Mouse (Mus musculus): ENCODE measurements around the gene 9130230L23Rik.
"Not testable (repeated sequence)": the region's sequence is repeated elsewhere in the genome, so short reads cannot be mapped to it uniquely, and the experiment has no call there.

The 9130230L23Rik gene

DNA sequence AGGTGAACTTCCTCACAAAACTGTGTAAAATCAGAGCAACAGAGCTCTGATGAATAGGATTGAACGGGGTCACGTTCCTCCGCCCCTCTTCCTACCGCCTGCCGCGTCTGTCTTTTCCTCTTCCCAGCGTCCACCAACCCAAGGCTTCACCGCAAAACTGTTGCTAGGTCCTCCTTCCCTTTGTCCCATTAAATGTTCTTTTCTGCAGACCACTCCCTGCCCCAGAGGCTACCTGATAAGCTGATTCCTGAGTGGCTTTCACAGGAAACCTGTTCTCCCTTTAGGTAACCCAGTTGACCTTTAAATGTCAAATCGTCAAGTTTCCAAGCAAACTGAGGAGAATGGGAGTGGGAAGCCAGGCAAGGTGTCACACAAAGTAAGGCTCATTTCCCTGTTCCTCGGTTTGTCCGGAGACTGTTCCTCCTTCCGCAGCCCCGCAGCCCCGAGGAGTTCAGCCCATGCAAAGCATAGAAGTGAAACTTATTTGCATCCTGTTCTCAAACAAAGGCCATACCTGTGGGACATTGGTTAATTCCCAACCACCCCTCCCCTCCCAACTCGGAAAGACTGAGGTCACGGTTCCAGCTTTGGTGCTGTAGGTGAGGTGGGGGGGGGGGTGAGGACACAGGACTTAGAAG lies 1.1 kb upstream of the 9130230L23Rik start:
- DNase-seq = peak; percentile 59

DNA sequence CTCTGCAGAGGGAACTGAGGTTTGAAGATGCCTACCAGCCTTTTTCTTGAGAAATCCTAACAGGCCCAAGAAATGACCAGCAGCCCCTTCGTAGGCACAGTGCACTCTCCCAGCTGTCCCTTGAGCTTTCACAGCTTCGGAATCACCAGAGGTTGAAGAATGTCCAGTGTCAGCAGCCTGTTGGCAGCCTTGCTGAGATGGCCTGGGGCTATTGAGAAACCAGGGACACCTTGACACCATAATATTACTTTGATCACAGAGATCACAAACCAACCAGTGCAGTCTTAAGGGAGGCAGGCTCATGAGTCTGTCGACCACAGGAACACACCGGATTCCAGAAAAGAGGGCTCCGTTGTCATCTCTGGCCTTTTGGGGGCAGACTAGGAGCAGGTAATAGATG lies 2.9 kb downstream of the 9130230L23Rik start:
- no peak for DNase-seq

DNA sequence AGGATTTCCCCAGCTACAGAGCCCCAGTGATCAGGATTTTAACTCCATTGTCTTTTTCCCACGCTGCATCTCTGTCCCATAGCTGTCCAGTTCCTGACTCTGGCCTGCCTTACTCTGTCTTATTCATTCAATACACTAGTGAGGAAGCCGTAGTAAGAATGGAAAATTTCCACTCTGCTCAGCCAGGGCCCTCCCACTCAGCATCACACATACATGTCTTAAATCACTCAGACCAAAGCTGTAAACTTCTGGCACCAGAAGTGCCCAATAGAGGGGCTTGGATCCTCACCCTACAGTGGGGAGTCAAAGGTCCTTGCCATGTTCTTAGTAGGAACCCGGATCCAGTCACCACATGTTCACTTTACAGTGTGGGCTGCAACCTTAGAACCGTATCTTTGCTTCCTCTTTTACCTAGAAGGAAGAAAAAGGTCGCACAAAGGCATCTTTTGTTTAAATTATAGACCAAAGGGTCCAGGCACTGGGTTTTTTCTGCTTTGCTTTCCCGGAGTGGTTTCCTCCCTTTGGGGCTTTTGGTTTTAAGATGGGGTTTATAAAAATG lies 3.4 kb downstream of the 9130230L23Rik start:
- DNase-seq = peak; percentile 42

DNA sequence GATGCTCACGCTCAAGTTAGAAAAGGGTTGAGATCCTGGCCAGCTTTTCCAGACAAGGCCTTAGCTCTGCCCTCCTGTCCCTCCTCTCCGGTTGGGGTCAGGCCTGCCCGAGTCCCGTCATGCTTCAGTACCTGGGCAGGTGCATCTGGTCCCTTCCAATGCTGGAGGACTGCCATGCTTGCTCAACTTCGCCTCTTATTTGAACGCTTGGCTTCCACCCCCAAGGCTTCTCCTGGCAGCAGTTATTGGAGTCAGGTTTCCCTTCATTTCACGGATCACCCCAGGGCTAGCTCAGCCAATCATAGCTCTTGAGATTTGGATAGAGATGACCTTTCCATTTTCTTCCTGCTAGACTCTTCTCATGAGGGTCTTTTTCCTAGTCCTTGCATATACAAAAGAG lies 4.0 kb downstream of the 9130230L23Rik start:
- peak; percentile 79 for DNase-seq

DNA sequence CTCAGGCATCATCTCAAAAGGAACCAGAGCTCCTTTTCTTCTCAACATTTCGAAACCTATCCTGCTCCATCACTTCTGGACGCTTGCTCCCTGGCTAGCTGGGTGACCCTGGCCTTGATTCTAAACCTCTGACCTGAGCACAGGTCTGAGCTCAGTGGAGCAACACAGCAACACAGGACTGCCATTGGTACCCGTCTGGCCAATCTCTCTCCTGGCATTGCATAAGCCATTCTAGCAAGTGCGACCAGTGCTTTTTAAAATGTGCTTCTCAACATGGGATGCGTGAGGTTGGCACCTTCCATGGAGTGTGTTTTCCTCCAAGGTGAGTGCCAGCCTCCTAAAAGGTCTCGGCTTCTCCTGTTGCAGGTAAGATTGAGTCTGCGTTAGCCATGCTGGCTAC lies 5.0 kb downstream of the 9130230L23Rik start:
- DNase-seq = no peak

DNA sequence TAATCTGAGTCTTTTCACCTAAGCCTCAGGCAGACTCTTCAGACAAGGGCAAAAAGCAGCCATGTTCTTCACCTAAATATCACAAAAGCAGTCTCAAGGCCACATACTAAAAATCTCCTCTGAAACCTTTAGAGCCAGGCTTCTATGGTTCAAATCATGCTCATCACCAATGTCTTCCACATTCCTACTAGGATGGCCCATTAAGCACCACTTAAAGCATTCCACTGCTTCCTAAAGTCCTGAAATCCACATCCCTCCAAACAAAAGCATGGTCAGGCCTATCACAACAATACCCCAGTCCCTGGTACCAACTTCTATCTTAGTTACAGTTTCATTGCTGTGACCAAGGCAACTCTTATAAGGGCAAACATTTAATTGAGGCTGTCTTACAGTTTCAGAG lies 6.3 kb downstream of the 9130230L23Rik start:
- no peak for DNase-seq

DNA sequence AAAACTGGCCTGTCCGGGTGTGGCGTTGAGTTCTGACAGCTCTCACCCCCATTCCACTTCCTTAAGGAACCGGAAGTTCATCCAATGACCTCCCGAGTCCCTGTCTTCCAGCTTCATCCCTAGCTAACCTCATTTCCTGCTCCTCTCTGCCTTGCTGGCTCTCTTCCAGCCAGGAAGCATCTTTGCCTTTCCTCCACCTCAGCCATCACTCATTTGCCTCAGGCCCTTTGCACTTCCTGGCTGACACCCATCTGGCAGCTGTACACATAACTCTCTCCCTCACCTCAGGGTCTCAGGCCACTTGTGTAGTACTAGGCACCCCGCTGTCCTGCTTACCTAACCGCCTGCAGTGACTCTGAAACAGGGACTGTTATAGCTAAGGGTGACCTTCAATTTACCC lies 9.4 kb downstream of the 9130230L23Rik start:
- peak; percentile 73 for DNase-seq

DNA sequence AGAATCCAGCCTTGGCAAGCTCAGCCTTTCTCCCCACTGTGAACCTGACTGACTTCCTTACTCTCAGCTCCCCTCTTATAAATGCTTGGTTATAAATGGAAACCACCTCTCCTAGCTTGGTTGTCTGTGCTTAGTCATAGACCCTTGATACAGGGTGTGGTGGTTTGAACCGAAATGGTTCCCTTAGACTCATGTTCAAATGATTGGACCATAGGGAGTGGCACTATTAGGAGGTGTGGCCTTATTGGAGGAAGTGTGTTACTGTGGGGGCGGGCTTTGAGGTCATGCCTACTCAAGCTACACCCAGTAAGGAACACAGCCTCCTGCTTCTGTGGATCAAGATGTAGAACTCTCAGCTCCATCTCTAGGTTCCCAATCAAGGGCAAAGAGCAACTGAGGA lies 12.9 kb downstream of the 9130230L23Rik start:
- DNase-seq = no peak

DNA sequence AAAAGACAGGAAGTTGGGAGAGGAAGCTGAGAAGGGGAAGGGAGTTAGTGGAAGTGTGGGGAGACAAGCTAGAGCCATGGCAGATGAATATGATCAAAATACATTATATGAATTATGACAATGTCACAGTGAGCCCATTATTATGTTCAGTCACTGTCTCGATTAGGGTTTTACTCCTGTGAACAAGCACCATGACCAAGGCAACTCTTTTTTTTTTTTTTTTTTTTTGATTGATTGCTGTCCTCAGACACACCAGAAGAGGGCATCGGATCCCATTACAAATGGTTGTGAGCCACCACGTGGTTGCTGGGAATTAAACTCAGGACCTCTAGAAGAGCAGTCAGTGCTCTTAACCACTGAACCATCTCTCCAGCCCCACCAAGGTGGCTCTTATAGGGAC lies 17.1 kb downstream of the 9130230L23Rik start:
- DNase-seq = not testable (repeated sequence)

DNA sequence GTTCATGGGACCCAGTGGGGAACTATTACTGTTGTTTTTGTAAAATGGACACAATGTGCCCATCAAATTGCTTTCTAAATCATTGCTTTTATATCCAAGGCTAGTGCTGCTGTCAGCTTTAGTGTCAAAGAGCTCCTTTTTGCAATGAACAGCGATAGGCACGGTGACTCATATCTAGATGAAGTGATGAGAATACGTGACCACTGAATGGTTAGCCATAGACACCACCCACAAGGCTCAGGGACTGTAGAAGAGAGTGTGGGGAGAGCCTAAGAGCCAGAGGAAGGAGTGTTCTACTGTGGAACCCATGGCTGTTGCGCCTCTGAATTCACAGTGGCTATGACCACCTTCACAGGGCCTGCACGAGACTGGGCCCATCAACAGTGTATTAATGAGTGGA lies 17.7 kb downstream of the 9130230L23Rik start:
- DNase-seq = no peak

DNA sequence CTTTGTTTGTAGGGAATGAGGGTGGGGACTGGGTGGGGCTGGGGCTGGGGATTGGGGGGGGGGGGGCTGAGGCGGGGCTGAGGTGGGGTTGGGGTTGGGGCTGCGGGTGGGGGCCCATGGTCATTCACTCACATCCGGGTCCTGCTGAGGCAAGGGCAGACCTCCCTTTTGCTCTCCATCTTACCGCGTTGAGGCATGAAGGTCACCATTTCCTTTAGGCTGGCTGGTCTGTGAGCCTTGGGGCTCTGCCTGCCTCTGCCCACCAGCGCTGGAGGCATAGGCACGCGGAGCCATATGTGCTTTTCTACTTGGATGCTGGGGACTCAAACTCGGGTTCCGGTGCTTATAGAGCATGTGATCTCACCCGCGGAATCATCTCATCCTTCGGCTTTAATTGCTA lies 28.4 kb downstream of the 9130230L23Rik start:
- no peak for DNase-seq

DNA sequence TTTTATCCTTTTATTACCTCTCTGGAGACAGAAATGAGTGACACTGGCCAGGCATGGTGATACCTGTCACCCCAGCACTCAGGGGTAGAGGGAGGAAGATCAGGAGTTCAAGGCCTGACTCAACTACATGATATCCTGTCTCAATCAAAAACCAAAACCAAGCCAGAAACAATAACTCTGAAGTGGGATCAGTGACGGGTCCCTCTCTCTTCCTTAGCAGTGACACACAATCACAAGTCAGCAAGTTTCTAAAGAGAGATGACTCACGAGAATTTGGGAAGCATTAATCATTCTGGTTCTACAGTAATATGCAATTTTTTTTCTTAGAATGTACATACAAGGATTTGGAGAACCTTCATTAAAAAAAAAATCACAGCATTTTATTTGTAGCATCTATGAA lies 30.9 kb downstream of the 9130230L23Rik start:
- DNase-seq = no peak

DNA sequence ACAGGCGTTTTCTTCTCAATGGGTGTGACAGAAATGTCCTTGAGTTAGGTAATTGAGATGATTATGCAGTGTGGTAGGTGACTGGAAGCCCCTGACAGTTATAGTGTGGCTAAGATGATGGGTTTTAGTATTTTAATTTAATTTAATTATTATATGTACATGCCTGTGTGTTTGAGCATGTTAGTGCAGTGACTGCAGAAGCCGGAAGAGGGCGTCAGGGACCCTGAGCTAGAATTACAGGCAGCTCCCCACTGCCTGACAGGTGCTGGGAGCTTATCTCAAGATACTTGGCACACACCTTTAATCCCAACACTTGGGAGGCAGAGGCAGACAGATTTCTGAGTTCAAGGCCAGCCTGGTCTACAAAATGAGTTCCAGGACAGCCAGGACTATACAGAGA lies 36.1 kb downstream of the 9130230L23Rik start:
- no peak for DNase-seq

DNA sequence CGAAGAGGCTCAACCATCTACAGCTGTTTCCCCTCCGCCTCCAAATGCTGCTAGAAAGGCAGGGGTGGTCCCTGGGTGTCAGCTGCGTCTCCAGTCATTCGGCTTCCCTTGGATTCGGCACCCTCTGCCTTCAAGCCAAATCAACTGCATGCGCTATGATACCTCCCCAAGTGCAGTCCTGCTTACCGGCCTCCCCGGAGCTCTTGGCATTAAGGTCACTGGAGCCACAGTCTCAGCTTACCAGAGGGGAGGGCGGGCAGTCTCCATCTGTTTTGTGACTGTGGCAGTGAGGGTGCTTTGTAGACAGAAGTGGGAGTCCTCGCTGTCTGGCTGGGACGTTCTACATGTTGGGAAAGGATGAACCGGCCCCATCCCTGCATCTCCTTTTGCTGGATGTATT lies 37.0 kb downstream of the 9130230L23Rik start:
- DNase-seq = no peak

DNA sequence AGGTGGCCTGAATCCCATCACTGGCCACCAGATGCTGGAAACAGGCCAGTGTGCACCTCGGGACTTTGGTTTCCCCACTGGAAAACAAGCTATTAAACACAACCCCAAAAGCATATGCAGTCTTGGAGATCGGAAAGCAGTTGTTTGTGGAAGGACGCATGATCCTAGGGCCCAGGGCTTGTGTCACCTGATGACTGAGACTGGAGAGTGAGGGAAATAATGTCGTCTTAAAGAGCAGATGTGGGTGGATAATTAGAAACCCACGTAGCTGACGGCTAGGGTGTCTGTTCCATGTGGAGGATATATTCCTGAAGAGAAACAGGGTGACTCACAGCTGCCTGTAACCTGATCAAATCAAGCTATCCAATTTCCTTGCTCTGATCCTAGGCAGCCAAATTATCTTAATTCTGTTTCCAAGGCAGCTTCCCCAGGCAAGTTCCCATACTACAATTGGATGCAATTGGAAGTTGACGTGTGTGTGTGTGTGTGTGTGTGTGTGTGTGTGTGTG lies 38.3 kb downstream of the 9130230L23Rik start:
- DNase-seq = no peak

DNA sequence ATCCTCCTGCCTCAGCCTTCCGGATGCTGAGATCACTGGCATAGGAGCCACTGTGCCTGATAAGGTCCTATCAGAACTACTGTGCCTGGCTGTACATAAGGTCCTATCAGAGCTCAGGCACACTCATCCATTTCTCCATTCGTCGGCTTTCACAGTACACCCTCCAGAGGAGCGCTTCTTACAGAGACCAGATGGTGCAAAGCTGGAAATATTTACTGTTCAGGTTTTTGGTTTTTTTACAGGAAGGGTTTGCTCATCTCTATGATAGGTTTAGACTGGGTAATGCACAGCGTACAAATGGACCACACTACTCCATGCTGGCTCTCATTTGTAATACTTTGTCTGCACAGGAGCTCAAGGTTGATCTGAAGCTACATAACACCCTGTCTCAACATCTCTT lies 40.8 kb downstream of the 9130230L23Rik start:
- DNase-seq = no peak

DNA sequence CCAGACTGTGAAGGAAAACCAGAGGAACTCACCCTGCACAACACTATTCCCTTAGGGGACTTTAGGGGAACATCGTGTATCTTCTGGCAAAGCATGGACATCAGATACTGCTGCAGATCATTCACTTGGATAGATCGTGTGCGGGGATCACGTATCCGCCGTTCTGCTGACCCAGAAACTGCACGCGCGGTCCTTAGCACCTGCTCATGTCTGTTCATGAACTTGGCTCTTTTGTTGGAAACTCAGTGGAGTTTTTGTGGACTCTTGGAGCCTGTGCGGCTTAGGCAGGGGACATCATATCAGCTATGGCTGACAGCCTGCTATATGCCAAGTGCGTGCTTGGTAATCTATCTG lies 43.5 kb downstream of the 9130230L23Rik start:
- no peak for DNase-seq

DNA sequence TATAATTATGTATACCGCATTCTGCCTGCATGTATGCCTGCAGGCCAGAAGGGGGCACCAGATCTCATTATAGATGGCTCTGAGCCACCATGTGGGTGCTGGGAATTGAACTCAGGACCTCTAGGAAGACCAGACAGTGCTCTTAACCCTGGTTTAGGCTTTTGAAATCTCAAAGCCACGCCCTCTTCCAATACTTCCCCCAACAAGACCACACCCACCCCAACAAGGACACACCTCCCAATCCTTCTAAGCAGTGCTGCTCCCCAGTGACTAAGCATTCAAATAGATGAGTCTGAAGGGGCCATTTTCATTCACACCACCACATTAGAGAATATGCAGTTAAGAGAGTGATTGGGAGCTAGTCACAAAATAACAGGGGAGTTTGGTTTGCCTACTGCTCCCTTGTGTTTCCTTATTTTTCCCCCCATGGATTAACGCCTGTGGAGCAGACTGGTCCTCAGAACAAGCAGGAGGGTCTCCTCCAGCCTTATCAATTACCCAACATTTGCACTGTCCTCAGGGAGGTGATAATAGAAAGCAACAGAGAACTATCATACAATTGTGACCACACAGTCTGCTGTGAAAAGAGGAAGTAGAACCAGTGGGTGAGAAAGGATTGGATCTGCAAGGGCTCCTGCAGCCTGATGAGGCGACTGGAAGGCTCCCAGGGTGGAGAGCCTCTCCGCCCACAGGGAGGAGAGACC lies 44.0 kb downstream of the 9130230L23Rik start:
- DNase-seq = no peak

DNA sequence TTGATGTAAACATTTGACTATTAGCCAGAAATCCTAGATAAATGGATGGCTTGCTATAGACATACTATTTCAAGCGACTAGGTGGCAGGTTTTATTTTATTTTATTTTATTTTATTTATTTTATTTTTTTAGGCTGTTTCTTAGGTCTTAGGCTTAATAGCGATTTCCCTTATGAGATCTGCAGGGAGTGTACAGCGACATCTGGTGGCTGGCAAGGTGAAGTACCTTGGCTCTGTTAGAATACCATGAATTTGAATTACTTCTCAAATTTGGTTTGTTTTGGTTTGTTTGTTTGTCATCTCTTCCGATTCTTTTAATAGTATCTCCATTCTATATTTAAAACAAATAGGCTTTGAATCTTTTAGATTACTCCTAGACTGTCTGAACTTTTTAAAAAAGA lies 45.5 kb downstream of the 9130230L23Rik start:
- peak; percentile 36 for DNase-seq

DNA sequence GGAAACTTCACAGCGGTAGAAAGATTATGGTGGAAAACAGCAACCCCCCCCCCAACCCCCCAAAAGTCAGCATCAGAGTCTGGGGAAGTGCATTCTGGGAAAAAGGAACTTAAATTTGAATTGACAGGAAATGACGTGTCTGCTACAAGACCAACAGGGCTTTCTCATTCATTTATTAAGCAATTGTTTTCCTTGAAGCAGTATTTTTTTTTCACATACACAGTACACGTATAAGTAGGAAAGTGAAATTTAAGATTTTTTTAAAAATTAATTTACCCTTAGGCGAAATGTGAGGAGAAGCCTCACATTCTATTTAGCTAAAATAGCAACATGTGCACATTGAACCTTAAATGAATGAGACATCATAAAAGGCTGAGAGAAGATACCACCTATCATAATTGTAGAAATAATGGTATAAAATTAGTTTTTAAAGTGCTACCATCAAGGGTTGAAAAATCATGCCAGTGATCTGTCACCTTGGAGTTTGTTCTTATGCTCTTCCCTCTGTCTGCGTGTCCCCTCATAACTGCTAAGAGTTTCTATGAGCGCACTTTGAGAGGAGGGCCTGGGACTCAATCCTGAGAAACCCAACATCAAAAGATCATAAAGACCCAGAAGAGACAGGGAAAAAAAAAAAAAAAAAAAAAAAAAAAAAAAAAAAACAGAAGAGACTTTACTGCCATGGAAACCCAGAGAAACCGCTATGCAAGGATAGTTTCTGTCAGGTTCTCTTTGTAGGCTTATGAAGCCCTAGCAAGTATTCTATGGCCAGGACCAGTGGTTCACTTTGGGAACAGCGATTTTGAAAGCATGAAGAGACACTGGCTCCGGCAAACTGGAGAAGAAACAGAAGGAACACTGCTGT lies 47.7 kb downstream of the 9130230L23Rik start:
- no peak for DNase-seq

DNA sequence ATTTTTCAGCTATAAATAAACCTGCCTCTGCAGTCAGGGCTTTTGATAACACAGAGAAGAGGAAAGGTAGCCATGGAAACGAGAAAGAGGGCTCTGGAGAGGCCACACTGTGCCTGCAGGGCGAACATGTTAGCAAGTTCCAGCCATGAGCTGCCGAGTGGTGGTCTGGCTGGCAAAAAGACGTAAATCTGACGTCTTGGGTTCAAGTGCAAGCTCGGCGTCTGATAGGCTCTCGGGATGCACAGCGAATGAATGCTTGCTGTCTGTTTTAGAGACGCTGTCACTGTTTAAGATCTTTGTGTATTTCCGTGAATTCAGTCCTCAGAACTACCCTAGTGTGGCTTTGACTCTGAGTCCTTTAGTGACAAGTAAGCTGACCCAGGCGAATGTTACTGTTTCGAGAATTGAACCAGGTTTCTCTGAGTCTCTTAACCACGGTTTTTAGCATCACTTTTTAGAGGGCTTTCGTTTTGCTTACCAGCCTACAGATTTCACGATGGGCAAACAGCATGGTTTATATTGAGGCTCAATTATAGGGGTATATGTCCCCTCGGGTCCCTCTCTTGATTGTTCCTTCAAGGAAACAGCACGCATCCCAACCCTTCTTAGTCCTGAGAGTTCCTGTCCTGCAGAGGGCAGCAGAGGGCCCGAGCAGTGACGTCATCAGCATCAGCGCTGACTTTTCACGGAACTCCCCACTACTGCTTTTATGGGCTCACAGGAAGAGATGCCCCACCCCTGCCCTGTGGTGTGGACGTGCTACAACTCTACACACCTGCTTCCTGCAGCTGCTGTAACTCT lies 48.5 kb downstream of the 9130230L23Rik start:
- peak; percentile 82 for DNase-seq

Data from kidney, postnatal 14 days (tissue).